Mouse (Mus musculus) adrenal gland, postnatal 0 days (tissue): Measurements from ENCODE around the gene Ube2ql1. TPM values are rescaled to one million over a fixed set of nuclear protein-coding genes. Genes with fewer than 3 reads are reported as not detected.

Experiments used
- polyA plus RNA-seq: library from polyadenylated mRNA; unstranded; fragments of >200 nt; fragmentation: Nextera tagmentation; extraction: Ambion mirVana; gene quantifications from 2 replicates; pipeline ENCODE4 v1.2.1, GENCODE M21; 2015

The Ube2ql1 gene
- polyA plus RNA-seq, result 0.51 and 1.2 TPM in 2 replicates

GRCm38 (mm10) chr13:69739759-69740135, at the start of gene Ube2ql1:
Gene Ube2ql1, minus strand, starts transcription at chr13:69739889.

Other genes starting within 250 kb of the Ube2ql1 start
- gene Nsun2, start 206.1 kb downstream of the Ube2ql1 start, polyA plus RNA-seq, result 42.6 and 67.6 TPM in 2 replicates
- gene Tent4a, start 205.3 kb downstream of the Ube2ql1 start, polyA plus RNA-seq, result 2.4 and 3.4 TPM in 2 replicates
- 12.9 and 25.2 TPM in 2 replicates for gene Srd5a1, start 128.4 kb downstream of the Ube2ql1 start, polyA plus RNA-seq
- 162 and 238 TPM in 2 replicates for gene Med10, start 62.5 kb upstream of the Ube2ql1 start, polyA plus RNA-seq